Mouse (Mus musculus): ENCODE data around the gene AC161166.1. TPM values are rescaled to one million over a fixed set of nuclear protein-coding genes. Genes with fewer than 3 reads are reported as not detected.

AC161166.1 gene
- polyA plus RNA-seq, 1 experiment from 2014 or later: not detected

- Histone ChIP-seq H3K9me3 (replicated peaks) (no peaks in the 10 kb centered on the region), H3K27ac (no peak overlapping the region), H3K27me3 (no peaks in the 10 kb centered on the region), H3K4me1 (replicated peaks) (peaks cover 7% of the 10 kb centered on the region), H3K4me3 (replicated peaks) (no peak overlapping the region), H3K4me2 (no peak overlapping the region), H3K36me3 (peaks cover 17% of the 10 kb centered on the region), H3K9ac (no peak overlapping the region)
- ATAC-seq (ENCODE audit: low read depth) (no peak), DNase-seq (no peak)
- WGBS (ENCODE audit: insufficient replicate concordance): 65% methylated on average over 5 of the region's 5 CpGs
Observed at GRCm38 (mm10) chr7:24537591-24537990, 25.3 kb upstream of the AC161166.1 start.

GRCm38 (mm10) chr7:24537081-24537480 lies 24.8 kb upstream of the AC161166.1 start:
- Histone ChIP-seq H3K9ac (no peak overlapping the region), H3K4me3 (replicated peaks) (no peak overlapping the region), H3K9me3 (replicated peaks) (no peaks in the 10 kb centered on the region), H3K27me3 (no peaks in the 10 kb centered on the region), H3K27ac (no peak overlapping the region), H3K4me2 (no peak overlapping the region), H3K4me1 (replicated peaks) (peaks cover 12% of the 10 kb centered on the region), H3K36me3 (peaks cover 20% of the 10 kb centered on the region)
- WGBS (ENCODE audit: insufficient replicate concordance): 74% methylated on average over 4 of the region's 4 CpGs
- ATAC-seq (ENCODE audit: low read depth): no peak
- DNase-seq: no peak

GRCm38 (mm10) chr7:24534301-24534700 lies 22.0 kb upstream of the AC161166.1 start:
- Histone ChIP-seq H3K9me3 (replicated peaks) (no peaks in the 10 kb centered on the region), H3K4me1 (replicated peaks) (peaks cover 27% of the 10 kb centered on the region), H3K4me2 (no peak overlapping the region), H3K27me3 (no peaks in the 10 kb centered on the region), H3K36me3 (peaks cover 20% of the 10 kb centered on the region), H3K9ac (no peak overlapping the region), H3K4me3 (replicated peaks) (no peak overlapping the region), H3K27ac (no peak overlapping the region)
- WGBS (ENCODE audit: insufficient replicate concordance): 76% methylated on average over 19 of the region's 19 CpGs
- ATAC-seq (ENCODE audit: low read depth): no peak
- no peak for DNase-seq

- Histone ChIP-seq H3K4me3 (replicated peaks) (no peak overlapping the region), H3K9ac (no peak overlapping the region), H3K27me3 (no peaks in the 10 kb centered on the region), H3K9me3 (replicated peaks) (no peaks in the 10 kb centered on the region), H3K4me1 (replicated peaks) (peaks cover 32% of the 10 kb centered on the region), H3K27ac (no peak overlapping the region), H3K36me3 (peaks cover 20% of the 10 kb centered on the region), H3K4me2 (no peak overlapping the region)
- 69% methylated on average over 42 of the region's 42 CpGs for WGBS (ENCODE audit: insufficient replicate concordance)
- ATAC-seq (ENCODE audit: low read depth) (no peak), DNase-seq (no peak)
Observed at GRCm38 (mm10) chr7:24533806-24534205, 21.6 kb upstream of the AC161166.1 start.

GRCm38 (mm10) chr7:24533031-24533571 lies 20.8 kb upstream of the AC161166.1 start:
- 87% methylated on average over 28 of the region's 28 CpGs for WGBS (ENCODE audit: insufficient replicate concordance)
- H3K9me3 ChIP-seq (replicated peaks): no peaks in the 10 kb centered on the region
- H3K4me3 ChIP-seq (replicated peaks): no peak overlapping the region
- H3K27me3 ChIP-seq: no peaks in the 10 kb centered on the region
- ATAC-seq (ENCODE audit: low read depth) (no peak), DNase-seq (no peak)
- H3K36me3 ChIP-seq: peaks cover 20% of the 10 kb centered on the region
- peaks cover 32% of the 10 kb centered on the region for H3K4me1 ChIP-seq (replicated peaks)
- no peak overlapping the region for H3K27ac ChIP-seq
- no peak overlapping the region for H3K4me2 ChIP-seq
- no peak overlapping the region for H3K9ac ChIP-seq

- peaks cover 20% of the 10 kb centered on the region for H3K36me3 ChIP-seq
- peak overlapping the region; percentile 68 for H3K4me3 ChIP-seq (replicated peaks)
- ATAC-seq (ENCODE audit: low read depth): peak; percentile 57
- H3K9ac ChIP-seq: peak overlapping the region; percentile 80
- peak overlapping the region; percentile 76 for H3K27ac ChIP-seq
- peak overlapping the region; percentile 95 for H3K4me2 ChIP-seq
- no peaks in the 10 kb centered on the region for H3K27me3 ChIP-seq
- 4% methylated on average over 43 of the region's 43 CpGs for WGBS (ENCODE audit: insufficient replicate concordance)
- peaks cover 32% of the 10 kb centered on the region for H3K4me1 ChIP-seq (replicated peaks)
- peak; percentile 56 for DNase-seq
- H3K9me3 ChIP-seq (replicated peaks): no peaks in the 10 kb centered on the region
Observed at GRCm38 (mm10) chr7:24531211-24531971, 19.1 kb upstream of the AC161166.1 start.

GRCm38 (mm10) chr7:24530062-24530931 lies 18.0 kb upstream of the AC161166.1 start, which contains the start of gene Irgq:
Gene Irgq (plus strand): TSS chr7:24530689.
- Histone ChIP-seq H3K36me3 (peaks cover 20% of the 10 kb centered on the region), H3K4me1 (replicated peaks) (peaks cover 32% of the 10 kb centered on the region), H3K9ac (peak within 1 kb of the TSS; percentile 80), H3K27ac (peak within 1 kb of the TSS; percentile 76), H3K9me3 (replicated peaks) (no peaks in the 10 kb centered on the region), H3K4me3 (replicated peaks) (peak within 1 kb of the TSS; percentile 68), H3K4me2 (peak within 1 kb of the TSS; percentile 95), H3K27me3 (no peaks in the 10 kb centered on the region)
- ATAC-seq (ENCODE audit: low read depth) (peak; percentile 90), DNase-seq (peak; percentile 95)
- under 1% methylated on average over 44 of the region's 44 CpGs for WGBS (ENCODE audit: insufficient replicate concordance)

- Histone ChIP-seq H3K4me1 (replicated peaks) (peaks cover 32% of the 10 kb centered on the region), H3K4me3 (replicated peaks) (peak overlapping the region; percentile 68), H3K27ac (peak overlapping the region; percentile 76), H3K4me2 (peak overlapping the region; percentile 95), H3K36me3 (peaks cover 20% of the 10 kb centered on the region), H3K9ac (peak overlapping the region; percentile 80), H3K9me3 (replicated peaks) (no peaks in the 10 kb centered on the region), H3K27me3 (no peaks in the 10 kb centered on the region)
- ATAC-seq (ENCODE audit: low read depth): no peak
- peak; percentile 9 for DNase-seq
- 40% methylated on average over 11 of the region's 11 CpGs for WGBS (ENCODE audit: insufficient replicate concordance)
Observed at GRCm38 (mm10) chr7:24529580-24529979, 17.3 kb upstream of the AC161166.1 start.

- no peak for ATAC-seq (ENCODE audit: low read depth)
- Histone ChIP-seq H3K9me3 (replicated peaks) (no peaks in the 10 kb centered on the region), H3K4me3 (replicated peaks) (no peak overlapping the region), H3K36me3 (peaks cover 12% of the 10 kb centered on the region), H3K4me2 (no peak overlapping the region), H3K27ac (no peak overlapping the region), H3K9ac (no peak overlapping the region), H3K4me1 (replicated peaks) (peaks cover 32% of the 10 kb centered on the region), H3K27me3 (0 out of 2 replicates have a peak, but pooled peaks cover 3% of the 10 kb centered on the region)
- 76% methylated on average over 11 of the region's 11 CpGs for WGBS (ENCODE audit: insufficient replicate concordance)
- no peak for DNase-seq
Observed at GRCm38 (mm10) chr7:24528861-24529260, 16.6 kb upstream of the AC161166.1 start.

- ATAC-seq (ENCODE audit: low read depth) (no peak), DNase-seq (no peak)
- Histone ChIP-seq H3K9ac (no peak overlapping the region), H3K36me3 (no peaks in the 10 kb centered on the region), H3K27ac (no peak overlapping the region), H3K4me3 (replicated peaks) (no peak overlapping the region), H3K27me3 (0 out of 2 replicates have a peak, but pooled peaks cover 8% of the 10 kb centered on the region), H3K9me3 (replicated peaks) (no peaks in the 10 kb centered on the region), H3K4me1 (replicated peaks) (peaks cover 14% of the 10 kb centered on the region), H3K4me2 (no peak overlapping the region)
- WGBS (ENCODE audit: insufficient replicate concordance): 77% methylated on average over 12 of the region's 12 CpGs
Observed at GRCm38 (mm10) chr7:24525686-24526420, 13.6 kb upstream of the AC161166.1 start.
